Mouse (Mus musculus) urinary bladder, postnatal 36 days (tissue): ENCODE measurements at regions not wholly inside any gene's neighbourhood (a gene's known extent, or its start where the extent isn't known, plus 50 kb on each side); places are given as distances from the start of the nearest gene placed in this dataset.

ENCODE experiments used
- DNase-seq, 2 experiments: peaks; one replicate each; pipeline ENCODE4 v3.0.0; 2022; ENCODE audit warnings: low spot score in 2 of 2, mixed read lengths in 1 of 2

DNA sequence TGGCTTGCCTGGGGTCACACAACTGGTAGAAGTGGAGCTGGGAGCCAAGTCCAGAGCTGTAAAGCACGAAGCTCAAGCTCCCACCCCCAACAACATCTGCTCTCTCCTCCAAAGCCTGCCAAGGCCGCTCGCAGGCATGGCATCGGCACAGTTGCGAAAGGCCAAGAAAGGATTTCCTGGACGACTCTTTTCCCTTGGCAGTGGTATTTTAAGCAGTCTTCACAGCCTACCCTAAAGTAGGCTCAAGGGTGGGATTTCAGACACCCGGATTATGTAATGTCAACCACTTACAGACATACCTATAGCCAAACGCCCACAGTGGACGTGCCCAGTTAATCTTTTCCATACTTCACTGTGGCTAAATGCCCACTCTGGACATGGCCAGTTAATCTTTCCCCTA lies 162.6 kb downstream of the Inhbb start:
- DNase-seq: peak in 1 of 2 experiments; percentile 32

DNA sequence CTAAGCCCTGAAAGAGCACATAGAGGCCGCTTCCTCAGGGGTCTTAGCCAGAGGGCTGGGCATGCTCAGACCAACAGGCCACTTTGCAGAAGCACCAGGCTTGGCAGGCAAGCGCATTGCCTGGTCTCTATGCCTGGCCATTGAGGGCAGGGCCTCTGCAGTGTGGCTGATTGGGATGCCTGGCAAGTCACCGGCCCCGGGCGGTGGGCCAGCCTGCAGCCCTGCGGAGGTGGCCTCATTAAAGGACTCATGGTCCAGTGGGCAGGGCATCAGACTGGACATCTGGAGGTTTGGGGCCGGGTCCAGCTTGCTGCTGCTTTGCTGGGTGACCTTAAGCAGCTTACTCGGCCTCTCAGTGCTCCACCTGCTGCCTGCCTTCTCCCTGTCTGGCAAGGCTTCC lies 165.3 kb downstream of the Inhbb start:
- peak in 1 of 2 experiments; percentile 67 for DNase-seq

DNA sequence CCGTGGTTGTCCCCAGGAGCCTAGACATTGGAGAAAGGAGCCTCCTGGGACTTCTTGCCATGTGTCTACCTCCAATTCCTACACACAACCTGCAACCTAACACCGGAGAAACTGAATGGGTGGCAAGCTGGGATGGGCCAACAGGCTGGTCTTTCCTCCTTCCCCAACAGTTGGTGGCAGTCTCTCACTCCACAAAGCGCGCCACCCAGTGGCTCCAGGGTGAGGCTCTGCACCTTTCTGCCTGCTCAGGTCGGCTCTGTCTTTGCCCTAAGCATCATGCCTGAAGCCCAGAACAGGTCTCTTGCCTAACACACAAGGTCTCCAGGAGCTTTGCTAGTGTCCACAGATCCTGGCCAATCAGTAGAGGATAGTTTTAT lies 166.0 kb downstream of the Inhbb start:
- no peak for DNase-seq

DNA sequence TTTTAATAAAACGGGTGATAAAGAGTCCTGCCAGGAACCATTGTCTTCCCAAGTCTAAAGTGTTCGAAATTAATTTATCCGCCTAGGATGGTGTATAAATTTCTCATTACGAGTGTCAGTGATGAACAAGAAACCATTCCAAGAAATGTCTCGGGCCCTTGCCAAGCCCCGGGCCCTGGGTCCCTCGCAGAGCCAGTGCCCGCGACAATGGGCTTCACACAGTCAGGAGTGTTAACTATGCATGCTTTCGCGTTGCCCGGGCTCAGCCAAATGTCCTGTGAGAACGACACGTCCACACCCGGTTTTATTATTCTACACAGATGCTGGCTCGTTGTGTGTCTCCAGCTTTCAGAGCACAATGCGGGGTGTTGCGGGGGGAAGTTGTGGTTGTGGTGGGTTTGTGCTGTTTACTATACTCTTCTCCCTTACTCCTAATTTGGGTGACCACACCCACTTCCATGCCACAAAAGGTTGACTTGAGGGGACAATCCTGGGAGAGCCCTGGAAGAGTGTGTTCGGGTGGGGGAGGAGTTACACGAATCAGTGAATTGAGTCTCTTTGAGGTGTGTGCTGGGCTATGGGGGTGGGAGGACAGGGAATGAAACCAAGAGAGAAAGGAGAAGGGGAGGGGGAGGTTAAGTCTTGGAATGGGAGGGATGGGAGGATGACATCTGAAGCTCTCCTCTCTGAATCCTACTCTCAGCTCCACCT lies 166.5 kb downstream of the Inhbb start:
- no peak for DNase-seq

DNA sequence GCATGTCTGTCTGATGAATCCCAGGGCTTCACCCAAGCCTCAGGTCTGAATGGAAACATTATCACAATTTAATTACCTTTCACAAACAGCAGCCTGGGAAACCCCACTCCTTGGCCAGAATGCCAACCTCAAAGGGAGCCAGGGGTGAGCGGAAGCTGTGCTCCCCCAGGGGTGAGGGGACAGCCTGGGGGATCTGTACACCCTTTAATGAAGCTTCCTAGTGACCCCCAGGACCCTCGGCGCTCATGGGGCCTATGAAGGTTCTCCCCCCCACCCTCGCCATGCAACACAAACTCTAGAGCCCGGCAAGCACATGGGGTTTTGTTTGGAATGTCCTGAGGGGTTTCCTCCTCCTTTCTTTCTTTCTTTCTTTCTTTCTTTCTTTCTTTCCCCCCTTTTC lies 167.1 kb downstream of the Inhbb start:
- DNase-seq: no peak

DNA sequence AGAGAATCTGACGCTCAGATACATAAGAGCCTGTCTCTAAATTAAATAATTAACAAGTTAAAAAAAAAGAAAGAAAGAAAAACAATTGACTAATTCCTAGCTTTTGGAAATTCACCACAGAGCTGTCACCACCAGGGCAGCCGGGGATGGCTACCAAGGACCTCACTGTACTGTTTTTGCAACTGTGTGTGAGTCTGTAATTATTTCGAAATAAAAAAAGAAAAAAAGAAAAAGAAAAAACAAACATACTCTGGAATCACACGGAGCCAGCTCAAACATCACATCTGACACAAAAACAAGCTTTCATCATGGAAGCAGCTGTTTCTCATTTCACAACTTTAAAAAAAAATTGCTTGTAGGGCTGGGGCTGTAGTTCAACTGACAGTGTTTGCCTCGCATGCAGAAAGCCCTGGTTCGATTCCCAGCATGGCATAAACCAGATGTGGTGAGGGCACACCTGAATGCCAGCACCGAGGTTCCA lies 168.6 kb downstream of the Inhbb start:
- DNase-seq: peak in 1 of 2 experiments; percentile 19

DNA sequence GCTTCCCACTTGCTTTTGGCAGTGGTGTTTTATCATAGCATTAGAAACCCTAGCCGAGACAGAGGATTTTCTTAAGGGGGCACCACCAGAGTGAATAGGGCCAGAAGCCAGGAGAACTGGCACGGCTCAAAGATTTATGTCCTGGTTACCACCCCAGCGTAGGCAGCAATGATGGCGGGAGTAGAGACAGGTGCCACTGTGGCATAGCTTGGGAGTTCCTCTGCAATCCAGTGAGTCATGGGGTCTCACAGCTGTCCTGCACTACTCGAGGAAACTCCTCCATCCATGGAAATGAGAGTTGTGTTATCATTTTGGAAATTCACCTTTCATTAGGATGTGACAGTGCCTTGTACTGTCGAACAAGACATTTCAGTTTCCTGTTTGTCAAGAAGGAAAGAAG lies 169.6 kb downstream of the Inhbb start:
- no peak for DNase-seq

DNA sequence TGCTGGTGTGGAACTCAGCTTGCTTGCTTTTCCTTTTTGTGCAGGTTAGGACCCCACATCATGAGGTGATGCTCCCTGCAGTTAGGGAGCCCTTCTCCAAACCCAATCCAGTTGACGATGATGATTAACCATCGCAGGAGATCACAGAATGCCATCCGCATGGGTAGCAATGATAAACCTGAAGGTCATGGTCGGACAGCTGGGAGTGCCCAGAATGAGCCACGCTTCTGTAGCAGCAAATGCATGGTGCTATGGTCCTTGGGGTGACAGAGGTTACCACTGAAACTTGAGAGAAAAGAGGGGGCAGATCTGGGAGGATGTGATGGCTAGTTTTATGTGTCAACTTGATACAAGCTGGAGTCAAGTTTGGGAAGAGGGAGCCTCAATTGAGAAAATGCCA lies 170.3 kb downstream of the Inhbb start:
- DNase-seq: no peak

DNA sequence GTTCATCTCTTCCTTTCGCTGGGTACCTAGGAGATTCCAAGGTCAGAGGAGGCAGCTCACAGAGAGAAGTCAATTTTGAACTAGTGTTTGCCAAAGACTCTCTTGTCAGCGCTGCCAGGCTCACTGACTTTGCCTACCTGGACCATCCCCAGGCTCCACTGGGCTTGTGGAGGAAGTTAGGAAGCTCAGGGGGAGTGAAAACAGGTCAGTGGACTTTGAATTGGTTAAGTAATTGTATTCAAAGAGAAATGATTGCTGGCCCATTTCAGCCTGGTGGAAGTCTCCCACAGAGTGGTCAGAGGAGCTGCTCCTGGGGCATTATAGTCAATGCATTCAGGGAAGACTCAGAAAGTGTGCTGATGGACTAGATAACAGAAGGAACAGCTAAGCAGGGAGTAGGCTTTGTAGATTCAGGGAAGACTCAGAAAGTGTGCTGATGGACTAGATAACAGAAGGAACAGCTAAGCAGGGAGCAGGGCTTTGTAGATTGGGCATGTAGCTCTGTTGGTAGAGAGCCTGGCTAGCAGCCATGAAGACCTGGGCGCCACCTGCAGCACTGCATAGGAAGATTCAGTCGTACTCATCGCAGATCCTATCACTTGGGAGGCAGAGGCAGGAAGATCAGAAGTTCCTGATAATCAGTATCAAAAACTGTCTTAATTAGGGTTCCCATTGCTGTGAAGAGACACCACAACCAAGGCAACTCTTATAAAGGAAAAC lies 173.1 kb downstream of the Inhbb start:
- DNase-seq: no peak

DNA sequence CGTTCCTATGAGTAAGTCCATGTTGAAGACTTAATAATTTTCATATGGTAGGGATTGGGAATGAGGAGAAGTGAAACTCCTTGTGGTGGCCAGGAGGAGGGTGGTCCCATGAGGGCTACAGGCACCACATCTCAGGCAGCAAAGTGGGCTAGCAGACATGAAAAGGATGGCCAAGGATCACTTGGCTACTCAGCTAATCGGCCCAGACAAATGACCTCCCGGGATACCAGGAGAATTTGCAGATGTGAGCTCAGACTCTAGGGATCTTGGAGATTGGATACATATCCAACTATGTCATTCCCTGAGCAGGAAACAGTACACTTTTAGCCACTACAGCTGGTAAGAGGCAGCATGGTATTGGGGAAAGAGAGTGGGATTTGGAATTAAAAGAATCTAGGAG lies 174.9 kb downstream of the Inhbb start:
- DNase-seq: no peak

DNA sequence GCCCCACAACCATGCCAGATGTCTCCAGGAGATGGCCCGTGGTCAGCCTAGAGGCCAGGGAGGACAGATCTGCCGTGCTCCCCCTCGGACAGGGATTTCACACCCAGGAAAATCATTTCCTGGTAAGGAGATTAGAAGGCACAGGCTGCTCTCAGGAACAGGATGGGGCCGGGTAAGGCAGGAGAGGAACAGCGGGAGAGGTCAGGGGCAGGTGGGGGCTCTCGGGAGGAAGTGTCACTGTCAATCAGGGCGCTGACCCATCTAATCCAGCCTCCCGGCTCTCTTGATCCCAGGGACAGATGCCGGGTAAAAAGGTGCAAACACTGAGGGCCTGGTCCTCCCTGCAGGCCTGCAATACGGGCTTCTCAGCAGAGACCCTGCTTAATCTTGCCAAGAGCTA lies 183.6 kb downstream of the Inhbb start:
- DNase-seq: no peak

DNA sequence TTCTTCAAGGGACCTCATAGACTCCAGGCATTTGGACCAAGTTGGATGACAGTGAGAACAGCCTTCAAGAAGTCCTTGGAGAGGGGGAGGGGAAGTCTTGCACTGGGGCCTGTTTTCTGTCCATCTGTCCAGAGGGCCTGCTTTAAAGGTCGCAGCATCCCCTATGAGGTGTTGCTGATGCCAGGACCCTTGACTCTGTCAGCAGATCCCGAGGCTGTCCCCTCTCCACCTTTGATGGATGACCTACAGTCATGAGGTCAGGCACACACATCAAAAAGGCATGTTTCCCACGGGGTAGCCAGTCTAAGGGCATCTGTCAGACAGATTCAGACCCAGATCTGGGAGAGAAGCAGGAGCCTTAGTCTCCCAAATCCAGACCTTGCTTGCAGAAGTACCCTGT lies 183.4 kb upstream of the Gli2 start:
- no peak for DNase-seq

DNA sequence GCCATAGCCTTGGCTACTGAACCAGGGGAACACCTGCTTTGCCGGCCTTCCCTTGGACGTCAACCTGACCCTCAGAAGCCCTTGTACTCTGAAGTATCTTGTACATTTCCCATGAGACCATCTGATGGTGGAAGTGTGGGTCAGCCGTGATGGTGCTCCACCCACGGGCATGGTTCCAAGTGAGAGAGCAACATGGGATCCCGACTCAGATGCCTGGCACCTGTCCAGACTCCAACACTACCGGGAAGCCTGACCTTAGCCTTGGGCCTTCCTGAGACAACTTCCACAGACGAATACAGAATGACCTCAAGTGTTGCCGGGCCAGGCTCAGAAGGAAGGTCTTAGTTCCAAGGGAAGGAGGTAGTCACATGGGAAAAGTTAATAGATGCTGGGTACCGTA lies 181.0 kb upstream of the Gli2 start:
- peak in 1 of 2 experiments; percentile 27 for DNase-seq

DNA sequence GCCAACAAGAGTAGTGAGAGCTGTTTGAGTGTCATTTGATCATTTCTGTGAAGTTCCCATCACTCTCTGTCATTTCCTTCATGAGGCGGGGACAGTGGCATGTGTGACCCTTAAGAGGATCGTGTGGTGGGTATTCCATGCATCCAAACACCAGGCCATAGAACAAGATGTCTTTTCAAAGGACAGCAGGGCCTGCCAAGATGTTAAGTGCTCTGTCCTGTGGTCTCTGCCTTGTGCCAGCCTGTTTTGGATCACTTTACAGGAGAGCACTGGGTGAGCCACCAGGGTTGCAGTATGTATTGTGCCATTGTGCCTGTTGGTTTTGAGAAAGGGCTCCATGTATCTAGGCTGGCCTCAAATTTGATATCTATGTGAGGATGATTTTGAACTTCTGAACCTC lies 173.6 kb upstream of the Gli2 start:
- no peak for DNase-seq

DNA sequence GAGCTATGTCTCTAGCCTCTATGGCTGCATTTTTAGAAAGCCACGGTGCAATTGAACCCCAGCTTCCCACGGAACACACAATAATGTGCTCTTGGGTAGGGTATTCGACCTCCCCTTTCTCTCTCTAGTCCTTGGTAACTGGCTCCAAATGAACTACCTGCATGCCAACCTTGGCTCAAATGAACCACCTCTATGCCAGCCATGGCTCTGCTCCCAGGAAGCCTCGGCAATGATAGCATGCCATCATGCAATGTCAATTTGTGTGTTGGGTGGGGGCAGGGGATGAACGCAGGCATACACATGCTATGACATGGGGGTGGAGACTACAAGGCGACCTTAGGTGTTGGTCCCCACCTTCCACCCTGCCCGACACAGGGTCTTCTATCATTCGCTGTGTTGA lies 170.5 kb upstream of the Gli2 start:
- DNase-seq: no peak

DNA sequence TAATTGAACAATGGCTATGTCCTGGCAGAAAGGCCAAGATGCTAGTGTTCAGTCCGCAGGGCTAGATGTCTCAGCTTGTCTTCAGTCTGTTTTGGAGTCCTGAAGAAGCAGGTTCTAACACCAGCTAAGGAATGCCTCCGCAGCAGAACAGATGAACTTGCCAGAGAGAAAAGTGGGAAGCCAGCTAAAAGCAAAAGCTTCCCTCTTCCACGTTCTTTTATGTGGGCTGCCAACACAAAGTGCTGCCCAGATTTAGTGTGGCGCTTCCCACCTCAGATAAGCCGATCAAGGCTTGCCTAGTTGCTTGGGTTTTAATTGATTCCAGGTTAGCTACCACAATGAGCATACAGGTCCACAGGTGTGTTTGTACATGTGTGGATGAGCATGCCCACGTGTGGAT lies 168.5 kb upstream of the Gli2 start:
- DNase-seq: no peak

DNA sequence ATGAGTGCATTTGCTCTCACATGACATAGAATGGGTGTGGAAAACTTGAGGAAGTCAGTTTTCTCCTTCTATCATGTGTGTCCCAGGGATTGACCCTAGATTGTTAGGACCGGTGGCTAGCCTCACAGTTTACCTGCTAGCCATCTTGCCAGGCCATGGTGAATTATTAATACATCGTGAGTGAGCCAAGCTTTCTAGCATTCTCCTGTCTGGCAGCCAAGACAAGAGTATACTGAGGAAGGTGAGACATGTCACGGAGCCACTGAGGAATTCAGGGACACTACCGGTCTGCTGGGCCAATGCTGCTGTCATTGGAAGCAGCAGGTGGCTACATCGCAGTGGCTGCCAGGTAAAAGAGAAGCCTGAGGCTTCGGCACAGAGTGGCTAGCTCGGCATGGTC lies 167.6 kb upstream of the Gli2 start:
- DNase-seq: no peak

DNA sequence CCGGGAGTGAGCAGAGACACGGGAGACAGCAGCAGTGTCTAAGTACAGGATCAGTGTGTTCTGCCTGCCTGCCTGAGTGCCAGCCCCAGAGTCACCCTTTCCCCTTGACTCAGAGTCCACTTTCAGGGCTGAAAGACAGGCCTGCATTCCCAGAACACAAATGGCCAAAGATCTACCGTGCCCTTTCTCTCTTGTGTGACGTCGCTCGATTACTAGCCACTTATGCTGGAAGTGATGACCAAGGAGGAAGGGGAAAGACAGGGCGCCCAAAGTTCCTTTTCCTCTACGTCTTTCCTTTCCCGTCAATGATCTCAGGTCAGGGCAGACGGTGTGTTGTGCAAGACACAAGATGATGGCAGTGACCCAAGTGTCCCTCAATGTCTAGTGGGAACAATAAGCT lies 166.4 kb upstream of the Gli2 start:
- DNase-seq: peak in 1 of 2 experiments; percentile 5

DNA sequence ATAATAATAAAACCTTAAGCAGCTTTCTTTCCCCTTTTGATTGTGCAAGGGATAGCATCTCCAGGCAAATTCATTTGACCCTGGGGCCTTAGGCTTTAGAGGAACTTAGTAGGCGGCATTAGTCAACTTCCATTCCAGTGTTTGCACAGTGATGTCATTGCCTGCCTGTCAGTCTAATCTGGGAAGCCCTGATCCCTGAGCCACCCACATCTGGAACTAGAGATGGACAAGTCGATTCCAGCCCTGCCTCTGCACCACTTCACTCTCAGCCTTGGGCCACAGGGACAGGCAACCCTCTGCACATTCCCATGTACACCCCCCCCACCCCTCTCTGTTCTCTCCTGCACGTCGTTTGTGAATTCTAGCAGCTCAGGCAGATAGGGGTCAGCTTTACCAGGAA lies 164.0 kb upstream of the Gli2 start:
- DNase-seq: no peak

DNA sequence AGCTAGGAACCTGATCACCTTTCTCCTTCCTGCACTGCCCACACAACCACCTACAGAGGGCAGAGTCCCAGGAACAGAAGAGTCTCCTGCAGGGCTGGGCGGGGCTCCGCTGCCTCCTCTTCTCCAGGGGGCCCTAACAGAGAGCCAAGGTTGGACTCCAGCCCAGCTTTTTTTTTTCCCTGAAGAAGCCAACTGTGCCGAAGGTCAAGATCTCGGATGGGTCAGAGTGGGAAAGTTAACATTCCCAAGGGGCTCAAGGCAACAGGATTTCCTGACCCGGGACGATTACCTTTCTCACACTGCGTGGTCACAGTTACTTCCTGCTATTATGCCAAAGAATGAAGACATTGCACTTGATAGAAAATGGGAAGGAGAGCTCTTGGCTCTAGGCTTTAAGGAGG lies 156.2 kb upstream of the Gli2 start:
- peak in 1 of 2 experiments; percentile 47 for DNase-seq

DNA sequence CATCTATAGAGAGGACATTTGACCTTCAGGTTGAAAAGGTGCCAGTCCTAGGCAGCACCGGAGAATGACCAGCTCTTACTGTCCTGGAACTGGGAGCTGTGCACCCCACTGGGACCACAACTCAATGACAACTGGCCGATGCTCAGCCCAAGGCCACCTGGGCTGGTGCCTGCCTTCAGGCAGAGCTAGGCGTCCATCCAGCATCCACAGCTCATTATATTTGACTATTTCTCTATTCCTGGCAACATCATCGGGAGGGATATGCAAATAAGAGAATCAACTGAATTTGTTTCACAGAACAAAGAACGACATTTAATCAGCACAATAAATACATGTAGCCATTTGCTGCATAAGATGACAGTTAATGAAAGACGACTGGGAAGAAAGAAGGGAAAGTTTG lies 149.0 kb upstream of the Gli2 start:
- no peak for DNase-seq

DNA sequence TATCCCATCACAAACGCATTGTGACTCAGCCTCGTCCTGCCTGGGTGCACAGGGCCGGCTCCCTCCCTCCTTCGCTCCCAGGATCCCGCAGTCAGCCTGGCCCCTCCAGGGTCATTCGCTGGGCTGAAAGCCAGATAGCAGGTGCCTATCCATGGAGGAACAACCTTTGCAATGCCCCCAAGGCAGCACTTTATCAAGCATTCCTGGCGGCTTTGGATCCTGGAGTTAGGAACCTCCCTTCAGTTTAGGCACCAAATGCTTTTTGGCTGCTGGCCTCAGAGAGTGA lies 143.9 kb upstream of the Gli2 start:
- DNase-seq: peak; percentile 13 to 14

DNA sequence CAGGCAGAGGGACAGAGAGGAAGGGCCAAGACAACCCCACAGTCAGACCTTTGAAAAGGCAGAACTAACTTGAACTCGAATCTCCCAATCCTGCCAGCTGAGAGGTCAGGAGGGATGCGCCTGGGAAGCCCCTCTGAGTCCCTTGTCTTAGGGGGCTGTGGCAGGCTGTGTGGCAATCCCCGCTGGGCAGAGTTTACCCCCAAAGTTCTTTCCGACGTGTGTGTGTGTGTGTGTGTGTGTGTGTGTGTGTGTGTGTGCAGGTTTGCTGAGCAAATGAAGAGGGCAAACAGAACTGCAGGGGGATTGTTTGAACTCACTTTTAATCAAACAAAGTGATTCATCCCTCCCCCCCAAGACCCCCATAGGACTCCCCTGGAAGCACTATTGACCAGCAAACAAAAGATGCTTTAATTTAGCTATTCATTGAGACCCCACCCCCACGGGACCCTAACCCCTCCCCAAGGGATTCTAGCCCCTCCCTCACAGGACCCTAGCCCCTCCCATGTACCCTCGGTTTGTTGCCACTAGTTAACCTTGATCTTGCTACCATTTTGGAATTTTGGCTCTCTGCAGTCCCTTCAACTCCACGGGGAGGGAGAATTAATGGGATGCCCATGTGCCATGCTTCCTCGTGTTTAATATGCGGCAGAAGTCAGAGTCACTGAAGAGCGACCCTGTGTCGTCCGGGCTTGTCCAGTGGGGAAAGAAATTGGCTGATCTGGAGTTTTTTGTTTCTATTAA lies 143.4 kb upstream of the Gli2 start:
- DNase-seq: no peak
